Mouse (Mus musculus): ENCODE measurements at regions not wholly inside any gene's neighbourhood (a gene's known extent, or its start where the extent isn't known, plus 50 kb on each side); places are given as distances from the start of the nearest gene placed in this dataset.

GRCm38 (mm10) chr8:18335576-18335975 is 642.5 kb downstream of the Defb40 start:
- TF ChIP-seq CTCF (IDR thresholded peaks at IDR 0.05; ENCODE audit: extremely low read depth, insufficient read depth, low read length) (no peak), POLR2A (IDR thresholded peaks at IDR 0.05; ENCODE audit: extremely low read depth, insufficient read depth, low read length) (no peak)

Measured in cortical plate, adult 2 months (tissue).